Mouse (Mus musculus) MEL (cell line): ENCODE results near the gene Tha1. TPM values are rescaled to one million over a fixed set of nuclear protein-coding genes. Genes with fewer than 3 reads are reported as not detected.
A peak's percentile ranks its signal among the peaks of the same experiment; 100 is the strongest.

Experiments used
- DNase-seq: peaks from one replicate; pipeline ENCODE4 v3.0.0; 2011; ENCODE audit warnings: low read depth, low spot score
- H3K27ac ChIP-seq: 2 replicates; pipeline ENCODE4 v1.5.1; 2012; ENCODE audit warnings: low read depth, mild to moderate bottlenecking, control low read depth, low read length, moderate library complexity; ENCODE audit not compliant: control insufficient read depth
- H3K27me3 ChIP-seq, 2 experiments: fragments of 150-350 bp in 1 of 2; sonication (generic) in 1 of 2; 2 replicates each; pipeline ENCODE4 v1.6.1; 2012; ENCODE audit warnings: low read length in 2 of 2, mild to moderate bottlenecking in 2 of 2, improper control_type of control experiment in 1 of 2, moderate library complexity in 1 of 2; ENCODE audit not compliant: insufficient read depth in 2 of 2, control insufficient read depth in 1 of 2
- H3K36me3 ChIP-seq, 2 experiments: 2 replicates each; pipeline ENCODE4 v1.6.1; 2012 to 2014; ENCODE audit warnings: low read length in 2 of 2, improper control_type of control experiment in 1 of 2, inconsistent platforms in 1 of 2, mild to moderate bottlenecking in 1 of 2; ENCODE audit not compliant: insufficient read depth in 2 of 2, control insufficient read depth in 1 of 2
- H3K4me1 ChIP-seq, 2 experiments: fragments of 150-350 bp in 1 of 2; sonication (generic) in 1 of 2; 2 replicates each; pipeline ENCODE4 v1.6.1; 2012; ENCODE audit warnings: low read length in 2 of 2, improper control_type of control experiment in 1 of 2, mild to moderate bottlenecking in 1 of 2; ENCODE audit not compliant: insufficient read depth in 2 of 2, control insufficient read depth in 1 of 2
- H3K4me3 ChIP-seq, 2 experiments: fragments of 150-350 bp in 1 of 2; sonication (generic) in 1 of 2; 2 replicates each; pipeline ENCODE4 v1.5.1; 2012; ENCODE audit warnings: low read depth in 2 of 2, low read length in 2 of 2, mild to moderate bottlenecking in 2 of 2, moderate library complexity in 2 of 2, control low read depth in 1 of 2, improper control_type of control experiment in 1 of 2; ENCODE audit not compliant: control insufficient read depth in 1 of 2, insufficient read depth in 1 of 2
- H3K79me2 ChIP-seq: 2 replicates; pipeline ENCODE4 v1.6.1; 2012; ENCODE audit warnings: mild to moderate bottlenecking, low read length, moderate library complexity; ENCODE audit not compliant: control insufficient read depth, poor library complexity, insufficient read depth
- H3K9ac ChIP-seq: 2 replicates; pipeline ENCODE4 v1.6.1; 2012; ENCODE audit warnings: low read depth, mild to moderate bottlenecking, control low read depth, low read length, moderate library complexity; ENCODE audit not compliant: control insufficient read depth, poor library complexity, severe bottlenecking
- H3K9me3 ChIP-seq: fragments of 150-350 bp; sonication (generic); replicated peaks from 2 replicates; pipeline ENCODE4 v1.6.1; 2012; ENCODE audit warnings: mild to moderate bottlenecking, low read length, improper control_type of control experiment, moderate library complexity; ENCODE audit not compliant: insufficient read depth
- CHD2 ChIP-seq: IDR thresholded peaks from 2 replicates; pipeline ENCODE4 v1.6.1; 2011; ENCODE audit warnings: low read length, improper control_type of control experiment
- CTCF ChIP-seq, 3 experiments: IDR thresholded peaks in 2 of 3; conservative IDR thresholded peaks in 1 of 3; 2 replicates each; pipeline ENCODE4 v1.5.1; 2011 to 2012; ENCODE audit warnings: low read length in 3 of 3, low read depth in 2 of 3, mild to moderate bottlenecking in 2 of 3, improper control_type of control experiment in 1 of 3, inconsistent platforms in 1 of 3, mixed read lengths in 1 of 3, moderate library complexity in 1 of 3; ENCODE audit not compliant: control insufficient read depth in 1 of 3, insufficient read depth in 1 of 3, poor library complexity in 1 of 3, severe bottlenecking in 1 of 3
- EP300 ChIP-seq, 2 experiments: IDR thresholded peaks; 2 replicates each; pipeline ENCODE4 v1.6.1; 2011; ENCODE audit warnings: improper control_type of control experiment in 2 of 2, low read length in 2 of 2, low read depth in 1 of 2, mild to moderate bottlenecking in 1 of 2
- GABPA ChIP-seq: IDR thresholded peaks from 2 replicates; pipeline ENCODE4 v1.6.1; 2012; ENCODE audit warnings: low read depth, mild to moderate bottlenecking, inconsistent platforms, low read length, improper control_type of control experiment, moderate library complexity
- GATA1 ChIP-seq: IDR thresholded peaks from 2 replicates; pipeline ENCODE4 v1.6.1; 2011; ENCODE audit warnings: low read depth, low read length, improper control_type of control experiment
- HCFC1 ChIP-seq: IDR thresholded peaks from 2 replicates; pipeline ENCODE4 v1.6.1; 2012; ENCODE audit warnings: low read depth, mild to moderate bottlenecking, inconsistent platforms, low read length, improper control_type of control experiment, moderate library complexity
- KAT2A ChIP-seq: conservative IDR thresholded peaks from 2 replicates; pipeline ENCODE4 v1.6.1; 2012; ENCODE audit warnings: low read depth, low read length, improper control_type of control experiment, inconsistent platforms
- MEF2A ChIP-seq: IDR thresholded peaks from 2 replicates; pipeline ENCODE4 v1.6.1; 2014; ENCODE audit warnings: low read depth, mild to moderate bottlenecking, inconsistent platforms, low read length, improper control_type of control experiment; ENCODE audit not compliant: poor library complexity, insufficient replicate concordance, severe bottlenecking; ENCODE audit errors: extremely low read depth
- MXI1 ChIP-seq: IDR thresholded peaks from 2 replicates; pipeline ENCODE4 v1.6.1; 2011; ENCODE audit warnings: mild to moderate bottlenecking, low read depth, low read length, improper control_type of control experiment
- MYB ChIP-seq: IDR thresholded peaks from 2 replicates; pipeline ENCODE4 v1.6.1; 2011; ENCODE audit warnings: mild to moderate bottlenecking, low read depth, low read length, improper control_type of control experiment
- MYC ChIP-seq: IDR thresholded peaks from 2 replicates; pipeline ENCODE4 v1.6.1; 2011; ENCODE audit warnings: low read depth, mild to moderate bottlenecking, low read length, improper control_type of control experiment, moderate library complexity
- NELFE ChIP-seq: IDR thresholded peaks from 2 replicates; pipeline ENCODE4 v1.6.1; 2011; ENCODE audit warnings: low read depth, low read length, improper control_type of control experiment
- POLR2A ChIP-seq, 2 experiments: IDR thresholded peaks; 2 replicates each; pipeline ENCODE4 v1.6.1; 2011 to 2012; ENCODE audit warnings: low read length in 2 of 2, mild to moderate bottlenecking in 2 of 2, control low read depth in 1 of 2, improper control_type of control experiment in 1 of 2, low read depth in 1 of 2, moderate library complexity in 1 of 2; ENCODE audit not compliant: control insufficient read depth in 1 of 2, insufficient read depth in 1 of 2, poor library complexity in 1 of 2
- RAD21 ChIP-seq: IDR thresholded peaks from 2 replicates; pipeline ENCODE4 v1.6.1; 2011; ENCODE audit warnings: mild to moderate bottlenecking, low read depth, low read length, improper control_type of control experiment
- RCOR1 ChIP-seq: IDR thresholded peaks from 2 replicates; pipeline ENCODE4 v1.6.1; 2012; ENCODE audit warnings: low read depth, mild to moderate bottlenecking, inconsistent platforms, low read length, improper control_type of control experiment
- SIN3A ChIP-seq: IDR thresholded peaks from 2 replicates; pipeline ENCODE4 v1.6.1; 2012; ENCODE audit warnings: low read length, improper control_type of control experiment, inconsistent platforms
- SMC3 ChIP-seq: IDR thresholded peaks from 2 replicates; pipeline ENCODE4 v1.6.1; 2011; ENCODE audit warnings: low read depth, low read length, improper control_type of control experiment
- TAL1 ChIP-seq: IDR thresholded peaks from 2 replicates; pipeline ENCODE4 v1.6.1; 2012; ENCODE audit warnings: mild to moderate bottlenecking, inconsistent platforms, low read length, moderate library complexity, mixed read lengths
- TBP ChIP-seq: IDR thresholded peaks from 2 replicates; pipeline ENCODE4 v1.8.0; 2011; ENCODE audit warnings: low read depth, low read length, improper control_type of control experiment
- UBTF ChIP-seq: IDR thresholded peaks from 2 replicates; pipeline ENCODE4 v1.6.1; 2012; ENCODE audit warnings: low read depth, mild to moderate bottlenecking, inconsistent platforms, low read length, improper control_type of control experiment, moderate library complexity, borderline replicate concordance; ENCODE audit not compliant: insufficient read depth
- USF1 ChIP-seq: IDR thresholded peaks from 2 replicates; pipeline ENCODE4 v1.6.1; 2014; ENCODE audit warnings: low read depth, mild to moderate bottlenecking, inconsistent platforms, low read length, improper control_type of control experiment, moderate library complexity
- ZC3H11A ChIP-seq: IDR thresholded peaks from 2 replicates; pipeline ENCODE4 v1.6.1; 2012; ENCODE audit warnings: low read depth, mild to moderate bottlenecking, inconsistent platforms, low read length, improper control_type of control experiment
- ZNF384 ChIP-seq: IDR thresholded peaks from 2 replicates; pipeline ENCODE4 v1.6.1; 2012; ENCODE audit warnings: low read depth, mild to moderate bottlenecking, inconsistent platforms, low read length, improper control_type of control experiment
- polyA plus RNA-seq, 2 experiments: library from polyadenylated mRNA; stranded (reverse) in 1 of 2; unstranded in 1 of 2; fragments of >175 nt in 1 of 2; fragments of >200 nt in 1 of 2; gene quantifications; 2 replicates each; pipeline versions ENCODE4 v1.2.1 to v1.2.4; 2012; ENCODE audit warnings: low replicate concordance in 2 of 2, low read depth in 1 of 2; ENCODE audit not compliant: insufficient read length in 2 of 2, insufficient read depth in 1 of 2, missing spikeins in 1 of 2
- total RNA-seq: library from RNA; depleted of rRNA; stranded (reverse); fragments of 300-350 nt; gene quantifications from 2 replicates; pipeline ENCODE4 v1.2.3, GENCODE M21; 2012

Gene Tha1
- total and polyA plus RNA-seq, 3 experiments = 0.12 TPM; not detected in 2

GRCm38 (mm10) chr11:117846640-117847039 is 26.6 kb downstream of the Tha1 start:
- Histone ChIP-seq H3K9me3 (no peaks in the 10 kb centered on the region), H3K27me3 (no peaks in the 10 kb centered on the region), H3K4me3 (no peak overlapping the region), H3K27ac (no peak overlapping the region), H3K9ac (no peak overlapping the region), H3K79me2 (peaks cover 25% of the 10 kb centered on the region), H3K36me3 (peaks cover 12 to 26% of the 10 kb centered on the region in 2 experiments), H3K4me1 (peaks cover 19 to 21% of the 10 kb centered on the region in 2 experiments)
- TF ChIP-seq GABPA (no peak), ZNF384 (no peak), MYC (0 out of 2 replicates have a peak, but pooled peaks have one; percentile 59), EP300 (IDR thresholded peaks at IDR 0.05; ENCODE audit: low read depth in 1 of 2, low read length in 2 of 2) (no peak), MYB (no peak), MEF2A (no peak), RCOR1 (no peak), UBTF (no peak), KAT2A (no peak), TAL1 (no peak), CHD2 (no peak), GATA1 (no peak), ZC3H11A (peak; percentile 57), SMC3 (peak; percentile 68), HCFC1 (peak; percentile 35; the same call in 1 of the 2 replicates), CTCF (IDR thresholded peaks at IDR 0.05 in 2 of 3, conservative IDR thresholded peaks at IDR 0.05 in 1 of 3; ENCODE audit: control insufficient read depth in 1 of 3, insufficient read depth in 1 of 3, low read depth in 2 of 3, low read length in 3 of 3, poor library complexity in 1 of 3, severe bottlenecking in 1 of 3) (peak; percentile 34 to 65 (median 48)), NELFE (no peak), MXI1 (peak; percentile 64; the same call in 1 of the 2 replicates), RAD21 (peak; percentile 45), TBP (peak; percentile 43; the same call in 1 of the 2 replicates), USF1 (peak; percentile 58), POLR2A (IDR thresholded peaks at IDR 0.05; ENCODE audit: control insufficient read depth in 1 of 2, insufficient read depth in 1 of 2, low read depth in 1 of 2, low read length in 2 of 2, poor library complexity in 1 of 2) (no peak; a peak in 1 of 4 replicates), SIN3A (peak; percentile 46; the same call in 1 of the 2 replicates)
- peak; percentile 79 for DNase-seq
